Mouse (Mus musculus): ENCODE measurements at regions not wholly inside any gene's neighbourhood (a gene's known extent, or its start where the extent isn't known, plus 50 kb on each side); places are given as distances from the start of the nearest gene placed in this dataset.

DNA sequence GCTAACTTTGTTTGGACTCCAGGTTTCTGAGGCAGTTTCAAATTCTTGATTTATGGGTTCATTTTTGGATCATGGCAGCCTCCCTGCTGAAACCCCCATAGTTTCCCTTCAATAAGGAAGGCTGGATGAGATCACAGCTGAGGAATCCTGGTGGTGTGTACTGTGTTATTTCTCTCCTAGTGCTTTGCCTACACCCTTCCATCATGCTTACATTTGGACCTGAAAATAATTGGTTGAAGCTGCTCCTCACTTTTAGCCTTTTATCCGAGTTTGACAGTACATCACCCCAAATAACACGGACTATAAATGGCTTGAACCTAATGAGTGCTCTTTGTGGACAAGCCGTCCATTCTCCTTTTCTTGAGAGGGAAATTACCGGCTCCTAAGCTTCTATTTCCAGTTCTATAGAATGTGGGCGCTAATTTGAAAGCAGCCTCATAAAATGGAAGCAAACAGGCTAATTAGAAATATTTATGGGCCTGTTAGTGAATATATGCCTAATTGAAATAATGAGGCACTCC, 122.5 kb upstream of the Nrsn1 start:
- no peak for TF ChIP-seq CTCF (IDR thresholded peaks at IDR 0.05; ENCODE audit: low read depth)
- no peak for TF ChIP-seq EP300 (IDR thresholded peaks at IDR 0.05; ENCODE audit: low read depth)
